Comparison of ENCODE assay signal across 26 mouse cellular contexts in genomic region chr4:55812846-55813245, GRCm38 (mm10).
DNase-seq lines count a peak whose midpoint lies in the region; ATAC-seq and TF ChIP-seq lines count a peak whose summit lies in the region.
"Had no signal": no experiment of that assay in that cellular context is flagged by ENCODE, and none has a peak within 500 bp of the region (broad histone marks: within the 10 kb centered on the region; RNA-seq: fewer than 3 reads in every experiment).

No protein-coding gene starts in this region.

- TF ChIP-seq POLR2A in bone marrow macrophage, adult 2 months (IDR thresholded peaks at IDR 0.05; ENCODE audit: borderline replicate concordance, low read depth, low read length), result no peak

- peaks cover 64% of the 10 kb centered on the region for H3K4me1 ChIP-seq in bone marrow macrophage, adult 2 months (ENCODE audit: control insufficient read depth, insufficient read depth, low read length)
- H3K4me1 ChIP-seq: embryonic facial prominence, embryonic 12.5 days; heart, embryonic 12.5 days; hindbrain, embryonic 13.5 days; limb, embryonic 12.5 days; liver, embryonic 15.5 days; midbrain, embryonic 12.5 days; neural tube, embryonic 12.5 days had no signal

- TF ChIP-seq CTCF in bone marrow macrophage, adult 2 months (IDR thresholded peaks at IDR 0.05; ENCODE audit: low read depth, low read length), result no peak

- peak; percentile 22 for ATAC-seq in megakaryocyte, adult 5-6 weeks (ENCODE audit: poor library complexity, severe bottlenecking)
- no peak for ATAC-seq in cerebellum, adult (ENCODE audit: insufficient number of reproducible peaks, low FRiP score, low TSS enrichment)
- ATAC-seq: forebrain, embryonic 14.5 days had no signal

- peak; percentile 55 to 59 for DNase-seq in lung, adult 18-20 months
- peak; percentile 22 for DNase-seq in lung, postnatal 14 days
- no peak for DNase-seq in spleen, adult 18-20 months
- DNase-seq: adrenal gland, postnatal 25 days; B cell, adult 2 months; cerebellum, adult 8-10 months; cerebellum, postnatal 36 days; embryo, embryonic 11 days; heart, postnatal 4 days; kidney, adult 11 months; kidney, postnatal 14 days; right cerebral cortex, adult 18-20 months; thymus, postnatal 4 days had no signal

- H3K27ac ChIP-seq in bone marrow macrophage, adult 2 months (ENCODE audit: insufficient read depth, low read depth, low read length), result 0 out of 2 replicates have a peak overlapping the region, but pooled peaks have one; percentile 14
- H3K27ac ChIP-seq: embryonic facial prominence, embryonic 12.5 days; hindbrain, embryonic 13.5 days; left cerebral cortex, adult 2 months; limb, embryonic 12.5 days; liver, embryonic 15.5 days; midbrain, embryonic 12.5 days; neural tube, embryonic 12.5 days had no signal

- H3K4me3 ChIP-seq in bone marrow macrophage, adult 2 months (ENCODE audit: insufficient read depth, low read length), result no peak overlapping the region
- H3K4me3 ChIP-seq: embryonic facial prominence, embryonic 12.5 days; heart, embryonic 12.5 days; hindbrain, embryonic 13.5 days; left cerebral cortex, adult 2 months; limb, embryonic 12.5 days; liver, embryonic 15.5 days; midbrain, embryonic 12.5 days; myocyte; neural tube, embryonic 12.5 days had no signal

Comparison
In these comparisons a context has a peak if more than half of its experiments do, and no peak if none do; other contexts are left out.
1. DNase-seq: peak in lung, adult 18-20 months (2 of 2) and lung, postnatal 14 days (single experiment); none in spleen, adult 18-20 months (0 of 2).